Mouse (Mus musculus) forebrain, postnatal 0 days (tissue): ENCODE measurements around the gene Lpcat4. TPM values are rescaled to one million over a fixed set of nuclear protein-coding genes. Genes with fewer than 3 reads are reported as not detected.

Source experiments
- ATAC-seq: fragments of 200-750 bp; cut with Nextera tagmentation; 2 replicates; pipeline ENCODE4 v1.8.0; 2017; ENCODE audit warnings: mild to moderate bottlenecking, moderate library complexity
- DNase-seq: peaks from one replicate; pipeline ENCODE4 v3.0.0-alpha.2; 2015
- H3K27ac ChIP-seq: fragments of 300-500 bp; sonication (generic); 2 replicates; pipeline ENCODE4 v1.5.1; 2014; ENCODE audit warnings: low read depth, mild to moderate bottlenecking, antibody characterized with exemption, low read length, moderate library complexity, mixed read lengths
- H3K27me3 ChIP-seq: fragments of 300-500 bp; sonication (generic); 2 replicates; pipeline ENCODE4 v1.6.1; 2014; ENCODE audit warnings: mild to moderate bottlenecking, low read length, mixed read lengths; ENCODE audit not compliant: insufficient read depth
- H3K36me3 ChIP-seq: fragments of 300-500 bp; sonication (generic); 2 replicates; pipeline ENCODE4 v1.6.1; 2014; ENCODE audit warnings: mild to moderate bottlenecking, moderate library complexity; ENCODE audit not compliant: insufficient read depth
- H3K4me1 ChIP-seq: fragments of 300-500 bp; sonication (generic); 2 replicates; pipeline ENCODE4 v1.6.1; 2014; ENCODE audit warnings: antibody characterized with exemption; ENCODE audit not compliant: insufficient read depth
- H3K4me2 ChIP-seq: fragments of 300-500 bp; sonication (generic); 2 replicates; pipeline ENCODE4 v1.6.1; 2014; ENCODE audit warnings: low read depth, mild to moderate bottlenecking, moderate library complexity
- H3K4me3 ChIP-seq: fragments of 300-500 bp; sonication (generic); 2 replicates; pipeline ENCODE4 v1.5.1; 2014; ENCODE audit warnings: low read depth, low read length, mixed read lengths
- H3K9ac ChIP-seq: fragments of 300-500 bp; sonication (generic); 2 replicates; pipeline ENCODE4 v1.6.1; 2014; ENCODE audit warnings: mild to moderate bottlenecking
- H3K9me3 ChIP-seq: fragments of 300-500 bp; sonication (generic); 2 replicates; pipeline ENCODE4 v1.6.1; 2016; ENCODE audit warnings: low read length
- CTCF ChIP-seq: sonication (generic); IDR thresholded peaks from 2 replicates; pipeline ENCODE4 v1.5.1; 2016; ENCODE audit warnings: antibody characterized with exemption, control low read depth, low read depth
- WGBS: fragments of 180-500 bp; shearing (Covaris S2); extraction: QIAGEN DNeasy Blood & Tissue Kit; methylation state at CpG from one replicate; pipeline ENCODE4 v1.1.7; 2014; 5-methylcytosine and 5-hydroxymethylcytosine counted together
- polyA plus RNA-seq: library from polyadenylated mRNA; unstranded; fragments of >200 nt; fragmentation: Nextera tagmentation; extraction: Ambion mirVana; gene quantifications from 2 replicates; pipeline ENCODE4 v1.2.1, GENCODE M21; 2015
- total RNA-seq: library from RNA; depleted of rRNA; stranded (reverse); fragments of >200 nt; gene quantifications from 2 replicates; pipeline ENCODE4 v1.2.3, GENCODE M21; 2014

The Lpcat4 gene
- total and polyA plus RNA-seq, 2 experiments from 2014 or later, result 17.3 to 27.6 TPM

- H3K9me3 ChIP-seq, result no peaks in the 10 kb centered on the region
- no peak overlapping the region for H3K27ac ChIP-seq
- TF ChIP-seq CTCF, result no peak
- peaks cover 16% of the 10 kb centered on the region for H3K36me3 ChIP-seq
- no peak overlapping the region for H3K4me3 ChIP-seq
- H3K9ac ChIP-seq, result no peak overlapping the region
- no peaks in the 10 kb centered on the region for H3K27me3 ChIP-seq
- WGBS, result 86% methylated on average over 14 of the region's 14 CpGs
- DNase-seq (no peak), ATAC-seq (no peak)
- H3K4me2 ChIP-seq, result no peak overlapping the region
- no peaks in the 10 kb centered on the region for H3K4me1 ChIP-seq
These were observed 2.5 kb downstream of the Lpcat4 start for GRCm38 (mm10) chr2:112241787-112242186.

- ATAC-seq (no peak), DNase-seq (no peak)
- H3K27me3 ChIP-seq, result no peaks in the 10 kb centered on the region
- H3K4me3 ChIP-seq, result no peak overlapping the region
- H3K4me1 ChIP-seq, result no peaks in the 10 kb centered on the region
- 94% methylated on average over 5 of the region's 5 CpGs for WGBS
- no peak overlapping the region for H3K4me2 ChIP-seq
- no peak overlapping the region for H3K27ac ChIP-seq
- H3K36me3 ChIP-seq, result peaks cover 16% of the 10 kb centered on the region
- H3K9me3 ChIP-seq, result no peaks in the 10 kb centered on the region
- TF ChIP-seq CTCF, result no peak
- H3K9ac ChIP-seq, result no peak overlapping the region
These were observed 6.0 kb downstream of the Lpcat4 start for GRCm38 (mm10) chr2:112245307-112245706.

DNA sequence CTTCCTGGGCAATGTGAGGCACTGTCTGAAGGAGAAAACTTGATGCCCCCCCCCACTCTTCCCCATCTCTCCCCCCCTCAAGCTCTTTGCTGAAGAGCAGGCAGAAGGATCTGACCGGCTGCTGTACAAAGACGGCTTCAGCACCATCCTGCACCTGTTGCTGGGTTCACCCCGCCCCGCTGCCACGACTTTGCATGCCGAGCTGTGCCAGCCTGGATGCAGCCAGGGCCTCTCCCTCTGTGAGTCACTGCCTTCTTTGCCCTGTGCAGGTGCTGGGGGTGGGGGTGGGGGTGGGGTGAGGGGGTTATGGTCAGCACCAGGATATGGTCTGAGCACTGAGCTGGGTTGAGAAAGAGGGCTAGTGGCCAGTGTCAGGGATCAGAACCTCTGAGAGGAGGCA lies 6.9 kb downstream of the Lpcat4 start:
- Histone ChIP-seq H3K27me3 (no peaks in the 10 kb centered on the region), H3K27ac (no peak overlapping the region), H3K4me2 (no peak overlapping the region), H3K4me3 (no peak overlapping the region), H3K36me3 (peaks cover 16% of the 10 kb centered on the region), H3K9me3 (no peaks in the 10 kb centered on the region), H3K9ac (no peak overlapping the region), H3K4me1 (no peaks in the 10 kb centered on the region)
- WGBS, result 95% methylated on average over 6 of the region's 6 CpGs
- no peak for TF ChIP-seq CTCF
- no peak for ATAC-seq
- no peak for DNase-seq

GRCm38 (mm10) chr2:112247323-112247722 lies 8.1 kb downstream of the Lpcat4 start:
- Histone ChIP-seq H3K4me1 (no peaks in the 10 kb centered on the region), H3K27me3 (no peaks in the 10 kb centered on the region), H3K36me3 (peaks cover 16% of the 10 kb centered on the region), H3K27ac (no peak overlapping the region), H3K4me3 (no peak overlapping the region), H3K9ac (no peak overlapping the region), H3K9me3 (no peaks in the 10 kb centered on the region), H3K4me2 (no peak overlapping the region)
- no peak for TF ChIP-seq CTCF
- no peak for ATAC-seq
- DNase-seq, result no peak
- WGBS, result 86% methylated on average over 10 of the region's 10 CpGs

DNA sequence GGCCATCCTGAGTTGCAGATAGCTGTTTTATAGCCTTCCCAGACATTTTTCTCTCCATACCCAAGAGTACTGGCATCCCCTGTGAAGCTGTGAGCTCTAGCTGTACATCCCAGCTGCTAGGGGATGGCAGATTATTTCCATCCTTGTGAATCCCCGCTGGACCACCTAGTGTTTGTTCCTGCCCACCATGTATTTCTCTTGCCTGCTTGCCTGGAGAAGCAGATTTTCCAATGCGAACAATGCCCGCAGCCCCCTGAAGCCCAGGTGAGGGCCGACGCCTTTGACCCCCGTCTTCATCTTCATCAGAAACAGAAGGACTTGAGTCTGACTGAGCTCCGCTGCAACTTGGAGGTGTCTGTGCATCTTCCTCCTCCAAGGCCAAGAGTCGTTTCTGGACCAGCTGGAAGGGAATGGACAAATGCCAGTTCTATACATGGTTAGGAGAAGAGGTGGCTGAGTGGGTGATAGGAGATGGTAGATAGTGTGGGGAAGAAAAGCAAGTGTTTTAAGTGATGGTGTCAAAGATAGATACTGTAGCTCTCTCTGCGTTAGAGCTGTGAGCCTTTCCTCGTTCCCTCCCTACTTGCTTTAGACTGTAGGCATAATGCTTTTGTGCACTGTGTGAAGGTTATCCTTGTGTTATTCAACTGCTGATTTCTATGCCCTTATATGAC lies 10.6 kb downstream of the Lpcat4 start:
- H3K4me3 ChIP-seq, result no peak overlapping the region
- no peak overlapping the region for H3K27ac ChIP-seq
- 92% methylated on average over 10 of the region's 10 CpGs for WGBS
- H3K9ac ChIP-seq, result no peak overlapping the region
- DNase-seq, result no peak
- no peaks in the 10 kb centered on the region for H3K27me3 ChIP-seq
- no peaks in the 10 kb centered on the region for H3K4me1 ChIP-seq
- peaks cover 7% of the 10 kb centered on the region for H3K36me3 ChIP-seq
- ATAC-seq, result no peak
- no peaks in the 10 kb centered on the region for H3K9me3 ChIP-seq
- H3K4me2 ChIP-seq, result no peak overlapping the region
- no peak for TF ChIP-seq CTCF

DNA sequence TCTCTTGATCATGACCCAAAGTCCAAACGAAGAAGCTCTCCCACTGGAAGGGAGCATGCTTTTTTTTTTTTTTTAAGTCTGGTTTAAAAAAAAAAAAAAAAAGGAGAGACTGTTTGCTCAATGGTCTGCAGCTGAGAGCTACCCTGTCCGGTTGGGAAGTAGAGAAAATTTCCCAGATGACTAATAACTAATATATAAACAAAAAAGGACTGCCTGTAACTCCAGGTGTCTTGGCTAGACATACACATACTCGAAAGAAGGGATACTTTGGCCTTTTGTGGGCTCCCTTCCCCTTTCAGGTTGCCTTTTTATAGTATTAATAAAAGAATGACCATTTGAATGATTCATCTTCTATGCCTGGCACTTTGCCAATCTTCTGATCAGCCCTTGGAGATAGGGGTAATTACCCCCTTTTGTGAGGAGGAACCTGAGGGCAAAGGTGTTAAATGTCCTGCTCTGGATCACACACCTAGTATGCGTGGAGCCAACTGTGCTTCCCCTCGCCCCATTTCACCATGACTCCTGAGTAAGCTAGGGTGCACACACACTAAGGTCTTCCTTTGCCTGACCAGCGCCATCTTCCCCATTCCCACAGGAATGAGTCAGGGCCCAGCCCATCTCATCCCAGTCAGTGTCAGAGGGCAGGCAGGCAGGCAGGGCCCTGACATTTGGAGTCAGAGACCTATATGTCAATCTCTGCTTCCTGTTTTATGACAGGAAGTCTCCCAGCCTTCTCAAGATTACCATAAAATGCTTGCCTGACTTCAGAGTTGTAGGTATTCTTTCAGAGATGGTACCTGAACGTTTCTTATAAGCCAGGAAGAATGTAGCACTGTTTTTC lies 15.6 kb downstream of the Lpcat4 start:
- Histone ChIP-seq H3K36me3 (no peaks in the 10 kb centered on the region), H3K27me3 (no peaks in the 10 kb centered on the region), H3K27ac (no peak overlapping the region), H3K4me1 (no peaks in the 10 kb centered on the region), H3K9ac (no peak overlapping the region), H3K9me3 (no peaks in the 10 kb centered on the region), H3K4me2 (no peak overlapping the region), H3K4me3 (no peak overlapping the region)
- no peak for TF ChIP-seq CTCF
- ATAC-seq, result no peak
- DNase-seq, result no peak
- WGBS, result 62% methylated on average over 7 of the region's 7 CpGs
